ENCODE assay signal across 22 mouse cellular contexts in the genomic region with DNA sequence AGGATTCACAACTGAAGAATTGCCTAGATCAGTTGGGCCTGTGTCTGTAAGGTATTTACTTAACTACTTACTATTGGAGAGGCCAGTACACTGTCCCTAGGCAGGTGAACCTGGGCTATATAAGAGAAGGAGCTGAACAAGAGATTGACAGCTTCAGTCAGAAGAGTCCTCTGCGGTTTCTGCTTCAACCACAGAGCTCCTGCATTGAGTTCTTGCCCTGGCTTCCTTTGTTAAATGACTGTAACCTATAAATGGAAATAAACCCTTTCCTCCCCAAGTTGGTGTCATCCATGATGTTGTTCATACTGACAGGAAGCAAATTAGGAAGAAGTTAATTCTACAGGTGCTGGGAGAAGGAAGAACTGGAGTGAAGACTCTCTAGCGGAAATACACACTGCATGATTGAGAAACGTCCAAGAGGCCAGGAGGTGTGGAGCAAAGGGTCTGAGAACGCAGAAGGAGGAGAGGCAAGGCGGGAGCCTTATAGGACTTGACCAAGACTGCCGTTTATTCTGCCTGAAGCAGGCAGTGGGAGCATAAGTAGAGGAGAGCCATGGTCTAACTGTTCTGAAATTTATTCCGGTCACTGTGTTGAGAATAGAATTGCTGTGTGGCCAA. TPM values are rescaled to one million over a fixed set of nuclear protein-coding genes. Genes with fewer than 3 reads are reported as not detected.
DNase-seq lines count a peak whose midpoint lies in the region; ATAC-seq and TF ChIP-seq lines count a peak whose summit lies in the region.
"Had no signal": no experiment of that assay in that cellular context is flagged by ENCODE, and none has a peak within 500 bp of the region (broad histone marks: within the 10 kb centered on the region; RNA-seq: fewer than 3 reads in every experiment).

No protein-coding gene starts in this region.

- H3K36me3 ChIP-seq in thymus, adult 2 months (ENCODE audit: control insufficient read depth, insufficient read depth, low read length): no peaks in the 10 kb centered on the region
- H3K36me3 ChIP-seq in midbrain, embryonic 13.5 days: no peaks in the 10 kb centered on the region
- H3K36me3 ChIP-seq in hindbrain, embryonic 12.5 days: no peaks in the 10 kb centered on the region
- H3K36me3 ChIP-seq: forebrain, embryonic 10.5 days; limb, embryonic 13.5 days; liver, embryonic 13.5 days; neural tube, embryonic 15.5 days had no signal

- H3K27ac ChIP-seq in thymus, adult 2 months (ENCODE audit: control insufficient read depth, insufficient read depth, low read length): peak overlapping the region; percentile 33; the same call in 1 of the 2 replicates
- H3K27ac ChIP-seq in midbrain, embryonic 13.5 days: no peak overlapping the region
- no peak overlapping the region for H3K27ac ChIP-seq in hindbrain, embryonic 12.5 days
- H3K27ac ChIP-seq: forebrain, embryonic 10.5 days; limb, embryonic 13.5 days; liver, embryonic 13.5 days; neural tube, embryonic 15.5 days had no signal

- peaks cover 7% of the 10 kb centered on the region for H3K4me1 ChIP-seq in thymus, adult 2 months (replicated peaks; ENCODE audit: control insufficient read depth, insufficient read depth, low read length)
- no peaks in the 10 kb centered on the region for H3K4me1 ChIP-seq in midbrain, embryonic 13.5 days (replicated peaks)
- H3K4me1 ChIP-seq in hindbrain, embryonic 12.5 days: no peaks in the 10 kb centered on the region
- H3K4me1 ChIP-seq: forebrain, embryonic 10.5 days; limb, embryonic 13.5 days; liver, embryonic 13.5 days; neural tube, embryonic 15.5 days had no signal

- ATAC-seq in midbrain, embryonic 13.5 days: no peak
- no peak for ATAC-seq in hindbrain, embryonic 12.5 days (ENCODE audit: low FRiP score)
- ATAC-seq: Patski had no signal

- no peak for TF ChIP-seq CTCF in thymus, adult 2 months (IDR thresholded peaks at IDR 0.05; ENCODE audit: borderline replicate concordance, control insufficient read depth, extremely low read depth, insufficient read depth, low read length, poor library complexity)

- no peak overlapping the region for H3K9ac ChIP-seq in midbrain, embryonic 13.5 days (replicated peaks)
- H3K9ac ChIP-seq in hindbrain, embryonic 12.5 days: no peak overlapping the region
- H3K9ac ChIP-seq: limb, embryonic 13.5 days; liver, embryonic 13.5 days; neural tube, embryonic 15.5 days had no signal

- no peak overlapping the region for H3K4me2 ChIP-seq in midbrain, embryonic 13.5 days (replicated peaks)
- H3K4me2 ChIP-seq in hindbrain, embryonic 12.5 days (replicated peaks): no peak overlapping the region
- H3K4me2 ChIP-seq: limb, embryonic 13.5 days; liver, embryonic 13.5 days; neural tube, embryonic 15.5 days had no signal

- peak; percentile 11 to 27 for DNase-seq in spleen, postnatal 36 days (ENCODE audit: low spot score in 2 of 2)
- no peak for DNase-seq in spleen, adult 12 weeks (ENCODE audit: low spot score)
- peak; percentile 80 for DNase-seq in induced T-regulatory cell, adult 2 months (ENCODE audit: low read depth)
- peak; percentile 62 for DNase-seq in thymus, adult 2 months
- no peak for DNase-seq in embryo, embryonic 9.5 days (ENCODE audit: extremely low spot score)
- no peak for DNase-seq in embryo, embryonic 11 days
- DNase-seq: adrenal gland, postnatal 25 days; B cell, adult 2 months; cerebellum, adult 11-12 months; cerebellum, postnatal 14 days; gastrocnemius, postnatal 14 days; kidney, adult 8-10 months; kidney, postnatal 25 days; liver, embryonic 13.5 days; midbrain, embryonic 14.5 days; right cerebral cortex, postnatal 25 days had no signal

- H3K27me3 ChIP-seq in thymus, adult 2 months (ENCODE audit: control insufficient read depth, insufficient read depth, low read length): no peaks in the 10 kb centered on the region
- H3K27me3 ChIP-seq in midbrain, embryonic 13.5 days: no peaks in the 10 kb centered on the region
- H3K27me3 ChIP-seq in hindbrain, embryonic 12.5 days: no peaks in the 10 kb centered on the region
- H3K27me3 ChIP-seq: limb, embryonic 13.5 days; liver, embryonic 13.5 days; neural tube, embryonic 15.5 days; Patski had no signal

- H3K9me3 ChIP-seq in midbrain, embryonic 13.5 days: no peaks in the 10 kb centered on the region
- no peaks in the 10 kb centered on the region for H3K9me3 ChIP-seq in hindbrain, embryonic 12.5 days (replicated peaks)
- H3K9me3 ChIP-seq: forebrain, embryonic 10.5 days; liver, embryonic 13.5 days; neural tube, embryonic 15.5 days had no signal

- H3K4me3 ChIP-seq in thymus, adult 2 months (ENCODE audit: control insufficient read depth, insufficient read depth, low read length): no peak overlapping the region
- H3K4me3 ChIP-seq in midbrain, embryonic 13.5 days (replicated peaks): no peak overlapping the region
- no peak overlapping the region for H3K4me3 ChIP-seq in hindbrain, embryonic 12.5 days
- H3K4me3 ChIP-seq: forebrain, embryonic 10.5 days; limb, embryonic 13.5 days; liver, embryonic 13.5 days; neural tube, embryonic 15.5 days had no signal

- WGBS in thymus, adult 2 months: 23% methylated on average over 7 of the region's 7 CpGs
- 94% methylated on average over 7 of the region's 7 CpGs for WGBS in midbrain, embryonic 13.5 days
- WGBS in hindbrain, embryonic 12.5 days: 83% methylated on average over 7 of the region's 7 CpGs

- TF ChIP-seq POLR2A in thymus, adult 2 months (IDR thresholded peaks at IDR 0.05; ENCODE audit: control insufficient read depth, extremely low read depth, insufficient read depth, low read length, poor library complexity): no peak

RNA-seq across cellular contexts. Expression of a gene that starts 23.9 kb away (rescaled TPM):
- polyA plus RNA-seq in thymus, adult 2 months (2012; rRNA removed): 74.5 and 78.5 TPM in 2 replicates
- polyA plus RNA-seq in midbrain, embryonic 13.5 days (2015; fragmentation: Nextera tagmentation; extraction: Ambion mirVana): 44.4 and 48.8 TPM in 2 replicates
- 55.5 and 57.1 TPM in 2 replicates for polyA plus RNA-seq in hindbrain, embryonic 12.5 days (2016; fragmentation: Nextera tagmentation; extraction: Ambion mirVana)

Comparison
In these comparisons a context has a peak if more than half of its experiments do, and no peak if none do; other contexts are left out.
1. DNase-seq: peak in spleen, postnatal 36 days (2 of 2), induced T-regulatory cell, adult 2 months (single experiment) and thymus, adult 2 months (single experiment); none in spleen, adult 12 weeks (single experiment), embryo, embryonic 9.5 days (single experiment) and embryo, embryonic 11 days (single experiment).